Mouse (Mus musculus) megakaryocyte, embryonic 14.5 days (primary cell): ENCODE data around the gene Ptn. TPM values are rescaled to one million over a fixed set of nuclear protein-coding genes. Genes with fewer than 3 reads are reported as not detected.

Experiments
- H3K27me3 ChIP-seq: replicated peaks from 2 replicates; pipeline ENCODE3; 2012; ENCODE audit warnings: inconsistent platforms
- H3K36me3 ChIP-seq: replicated peaks from 2 replicates; pipeline ENCODE3; 2012; ENCODE audit warnings: low read length, inconsistent platforms, mixed read lengths
- H3K4me1 ChIP-seq: 2 replicates; pipeline ENCODE4 v1.6.1; 2012; ENCODE audit warnings: inconsistent platforms
- H3K4me3 ChIP-seq: replicated peaks from 2 replicates; pipeline ENCODE3; 2012; ENCODE audit warnings: moderate library complexity, mild to moderate bottlenecking, inconsistent platforms
- H3K9me3 ChIP-seq: 2 replicates; pipeline ENCODE4 v1.6.1; 2012; ENCODE audit warnings: inconsistent platforms
- FLI1 ChIP-seq: IDR thresholded peaks from 2 replicates; pipeline ENCODE4 v1.6.1; 2012; ENCODE audit warnings: low read length, inconsistent platforms, mixed read lengths
- GATA1 ChIP-seq: IDR thresholded peaks from 3 replicates; pipeline ENCODE4 v1.6.1; 2012; ENCODE audit warnings: mixed read lengths, low read length, inconsistent platforms, borderline replicate concordance
- polyA plus RNA-seq: library from polyadenylated mRNA; stranded (reverse); fragments of >175 nt; gene quantifications from 2 replicates; pipeline ENCODE4 v1.2.3, GENCODE M21; 2012; ENCODE audit warnings: low replicate concordance; ENCODE audit not compliant: insufficient read depth

The Ptn gene
- not detected in 2 replicates for polyA plus RNA-seq

- H3K4me3 ChIP-seq = peak within 1 kb of the TSS; percentile 23
- TF ChIP-seq FLI1 (no peak), GATA1 (no peak)
- H3K9me3 ChIP-seq = peaks cover 13% of the 10 kb centered on the region; the same call in 1 of the 2 replicates
- H3K27me3 ChIP-seq = peaks cover 3% of the 10 kb centered on the region
- no peaks in the 10 kb centered on the region for H3K4me1 ChIP-seq
- no peaks in the 10 kb centered on the region for H3K36me3 ChIP-seq
Measured at GRCm38 (mm10) chr6:36809747-36810285, at the start of gene Ptn. TSS of gene Ptn (minus strand) at chr6:36810220.

DNA sequence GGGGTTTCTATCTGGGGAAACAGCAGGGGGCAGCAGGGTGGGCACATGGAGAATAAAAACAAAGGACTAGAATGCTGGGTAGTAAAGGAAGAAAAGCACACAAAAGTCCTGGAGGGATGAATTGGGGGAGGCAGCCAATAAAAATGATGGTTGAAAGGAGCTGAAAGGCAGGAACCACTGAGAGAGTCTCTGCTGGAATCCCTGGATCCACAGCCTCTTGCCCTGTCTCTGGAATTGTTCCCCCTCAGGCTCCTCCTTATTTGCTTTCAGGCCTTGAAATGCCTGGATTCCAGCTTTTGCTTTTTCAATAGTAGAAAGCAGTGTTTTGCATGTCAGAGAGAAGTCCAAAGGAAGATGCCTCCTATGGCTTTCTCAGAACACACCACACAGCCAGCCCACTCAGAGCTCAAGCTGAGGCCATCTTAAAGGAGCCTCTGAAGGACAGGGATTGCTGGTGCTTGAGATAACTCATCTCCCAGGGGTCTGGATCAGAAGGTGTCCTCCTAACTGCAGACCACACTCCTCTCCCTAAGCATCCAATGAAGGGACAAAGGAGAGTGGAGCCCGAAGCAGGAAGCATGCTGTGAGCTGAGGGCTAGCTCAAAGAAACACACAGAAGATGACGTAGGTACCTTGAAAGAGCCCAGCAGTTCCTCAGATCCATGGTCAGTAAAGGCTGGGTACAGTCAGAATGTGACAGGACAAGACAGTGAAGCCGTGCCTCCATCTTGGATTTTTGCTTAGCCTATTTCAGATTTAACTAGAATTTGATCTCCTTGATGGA is 48.4 kb upstream of the Ptn start:
- H3K27me3 ChIP-seq = no peaks in the 10 kb centered on the region
- H3K4me3 ChIP-seq = no peak overlapping the region
- no peaks in the 10 kb centered on the region for H3K36me3 ChIP-seq
- TF ChIP-seq FLI1 (no peak), GATA1 (no peak)
- H3K4me1 ChIP-seq = no peaks in the 10 kb centered on the region
- peaks cover 6% of the 10 kb centered on the region; the same call in 1 of the 2 replicates for H3K9me3 ChIP-seq

DNA sequence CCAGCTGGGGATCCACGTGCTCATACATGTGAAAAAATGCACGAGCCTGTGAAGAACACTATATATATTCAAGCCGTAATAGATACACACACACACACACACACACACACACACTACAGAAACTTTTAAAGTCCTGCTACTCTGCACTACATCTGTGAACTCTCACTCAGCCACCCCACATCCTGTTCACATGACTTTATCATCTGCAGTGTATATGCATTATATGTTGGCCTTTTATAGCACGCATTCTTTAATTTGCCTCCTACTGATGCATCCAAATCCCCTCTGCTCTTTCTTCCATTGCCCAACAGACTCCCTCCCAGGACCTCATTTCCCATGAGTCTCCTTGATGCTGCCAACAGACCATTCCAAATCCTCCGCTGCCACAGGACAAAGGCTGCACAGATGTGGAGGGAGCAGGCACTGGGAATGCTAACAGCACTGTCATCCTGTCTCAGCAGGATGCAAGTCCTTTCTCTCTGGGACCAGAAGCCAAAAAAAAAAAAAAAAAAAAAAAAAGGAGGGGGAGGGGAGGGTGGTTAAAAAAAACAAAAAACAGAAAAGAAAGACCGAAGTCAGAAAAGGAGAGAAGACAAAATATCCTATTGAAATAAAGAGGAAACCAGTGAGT is 47.7 kb upstream of the Ptn start:
- Histone ChIP-seq H3K4me1 (no peaks in the 10 kb centered on the region), H3K9me3 (peaks cover 6% of the 10 kb centered on the region; the same call in 1 of the 2 replicates)
- TF ChIP-seq GATA1 (no peak), FLI1 (no peak)

GRCm38 (mm10) chr6:36850422-36851129 is 40.6 kb upstream of the Ptn start:
- Histone ChIP-seq H3K4me1 (no peaks in the 10 kb centered on the region), H3K27me3 (no peaks in the 10 kb centered on the region), H3K4me3 (no peak overlapping the region), H3K36me3 (no peaks in the 10 kb centered on the region), H3K9me3 (peaks cover 9% of the 10 kb centered on the region; the same call in 1 of the 2 replicates)
- TF ChIP-seq FLI1 (no peak), GATA1 (no peak)

More for the DNA sequence above, 47.7 kb upstream of the Ptn start:
- no peaks in the 10 kb centered on the region for H3K36me3 ChIP-seq
- H3K27me3 ChIP-seq = no peaks in the 10 kb centered on the region
- H3K4me3 ChIP-seq = no peak overlapping the region

GRCm38 (mm10) chr6:36845288-36845687 is 35.3 kb upstream of the Ptn start:
- TF ChIP-seq GATA1 (no peak), FLI1 (no peak)
- H3K36me3 ChIP-seq = no peaks in the 10 kb centered on the region

GRCm38 (mm10) chr6:36844258-36844657 is 34.2 kb upstream of the Ptn start:
- Histone ChIP-seq H3K9me3 (no peaks in the 10 kb centered on the region), H3K27me3 (no peaks in the 10 kb centered on the region)
- TF ChIP-seq GATA1 (no peak), FLI1 (no peak)

More at GRCm38 (mm10) chr6:36845288-36845687, 35.3 kb upstream of the Ptn start:
- H3K27me3 ChIP-seq = no peaks in the 10 kb centered on the region
- no peaks in the 10 kb centered on the region for H3K4me1 ChIP-seq
- H3K4me3 ChIP-seq = no peak overlapping the region
- 0 out of 2 replicates have a peak, but pooled peaks cover 3% of the 10 kb centered on the region for H3K9me3 ChIP-seq

DNA sequence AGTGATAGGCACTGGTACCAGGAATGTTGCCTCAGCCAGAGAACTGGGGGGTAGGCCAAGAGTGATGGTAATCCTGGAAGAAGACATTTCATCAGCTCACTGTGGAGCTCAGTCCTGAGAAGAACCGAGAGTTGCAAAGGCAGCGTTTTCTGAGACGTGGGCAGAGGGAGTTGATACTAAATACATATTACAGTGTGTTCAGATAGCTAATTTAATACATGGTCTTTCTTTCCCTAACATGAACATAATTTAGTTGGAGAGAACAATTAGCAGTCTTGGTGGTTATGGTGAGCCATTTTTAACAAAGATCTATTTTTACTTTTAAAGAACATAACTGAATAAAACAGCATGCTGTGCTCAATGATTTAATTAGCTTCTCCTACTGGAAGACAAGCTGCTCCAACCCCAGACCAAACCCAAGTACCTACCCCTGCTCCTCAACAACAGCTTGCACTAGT is 33.0 kb upstream of the Ptn start:
- H3K36me3 ChIP-seq = no peaks in the 10 kb centered on the region
- TF ChIP-seq FLI1 = no peak
- TF ChIP-seq GATA1 = no peak
- no peak overlapping the region for H3K4me3 ChIP-seq
- H3K27me3 ChIP-seq = no peaks in the 10 kb centered on the region
- H3K4me1 ChIP-seq = no peaks in the 10 kb centered on the region
- H3K9me3 ChIP-seq = no peaks in the 10 kb centered on the region

More at GRCm38 (mm10) chr6:36844258-36844657, 34.2 kb upstream of the Ptn start:
- Histone ChIP-seq H3K4me3 (no peak overlapping the region), H3K4me1 (no peaks in the 10 kb centered on the region), H3K36me3 (no peaks in the 10 kb centered on the region)

DNA sequence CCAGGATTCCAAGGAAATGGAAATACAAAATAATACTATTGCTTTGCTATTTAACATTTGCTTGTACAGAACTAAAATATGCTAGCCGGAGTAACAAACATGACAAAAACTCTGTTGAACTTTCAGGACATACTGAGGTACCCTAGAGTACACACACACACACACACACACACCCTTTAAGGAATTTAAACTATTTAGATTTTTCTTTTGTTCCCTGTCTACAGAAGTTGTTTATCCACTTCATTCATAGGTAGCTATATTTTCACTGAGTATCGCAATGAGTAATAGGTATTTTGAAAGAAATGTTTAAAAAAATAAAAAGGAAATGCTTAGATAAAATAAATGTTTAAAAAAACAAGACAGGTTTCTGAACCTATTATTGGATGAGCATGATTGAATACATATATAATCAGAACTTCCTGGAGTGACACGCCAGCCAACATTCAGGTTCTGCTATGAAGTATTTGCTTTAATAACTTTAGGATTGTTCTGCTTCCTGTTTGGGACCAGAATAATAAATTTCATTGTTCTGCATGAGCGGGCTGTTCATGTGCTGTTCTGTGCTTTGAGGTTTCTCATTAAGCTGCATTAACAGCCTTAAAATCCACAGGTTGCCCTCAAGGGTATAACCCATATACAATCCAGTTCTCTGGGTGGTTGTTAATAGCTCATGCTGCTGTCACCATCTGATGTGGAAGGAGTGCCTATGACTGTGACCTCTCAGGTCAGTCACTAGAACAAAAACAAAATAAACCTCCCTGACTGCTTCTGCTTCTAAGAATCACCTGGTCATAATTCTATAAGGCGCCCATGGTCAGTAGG is 32.3 kb upstream of the Ptn start:
- TF ChIP-seq GATA1 (no peak), FLI1 (no peak)
- Histone ChIP-seq H3K4me3 (no peak overlapping the region), H3K36me3 (no peaks in the 10 kb centered on the region), H3K4me1 (no peaks in the 10 kb centered on the region), H3K9me3 (no peaks in the 10 kb centered on the region), H3K27me3 (no peaks in the 10 kb centered on the region)

DNA sequence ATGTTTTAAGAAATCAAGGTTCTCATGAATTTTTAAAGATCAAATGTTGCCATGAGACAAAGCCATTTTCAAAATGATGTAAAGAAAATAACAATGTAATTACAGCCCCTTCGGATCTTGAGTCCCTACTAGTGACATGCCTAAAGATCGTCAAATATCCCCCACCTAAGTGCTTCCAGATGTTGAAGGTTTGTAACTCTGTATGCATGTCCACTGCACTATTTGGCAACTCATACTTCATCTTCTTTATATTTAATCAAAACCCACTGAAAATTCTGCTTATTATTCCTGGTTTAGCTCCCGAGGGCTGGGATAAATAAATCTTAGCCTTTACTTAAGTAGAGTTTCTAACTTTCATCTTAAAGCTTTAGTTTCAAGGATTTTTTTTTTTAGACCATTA is 31.7 kb upstream of the Ptn start:
- no peak for TF ChIP-seq FLI1
- no peak for TF ChIP-seq GATA1
- no peaks in the 10 kb centered on the region for H3K27me3 ChIP-seq
- H3K9me3 ChIP-seq = no peaks in the 10 kb centered on the region
- H3K4me3 ChIP-seq = no peak overlapping the region
- H3K36me3 ChIP-seq = no peaks in the 10 kb centered on the region
- no peaks in the 10 kb centered on the region for H3K4me1 ChIP-seq

- no peaks in the 10 kb centered on the region for H3K9me3 ChIP-seq
- H3K4me1 ChIP-seq = no peaks in the 10 kb centered on the region
- no peaks in the 10 kb centered on the region for H3K27me3 ChIP-seq
- no peak overlapping the region for H3K4me3 ChIP-seq
- TF ChIP-seq GATA1 = no peak
- no peak for TF ChIP-seq FLI1
- H3K36me3 ChIP-seq = no peaks in the 10 kb centered on the region
Measured at GRCm38 (mm10) chr6:36841174-36841573, 31.2 kb upstream of the Ptn start.
